Mouse (Mus musculus) embryonic facial prominence, embryonic 11.5 days (tissue): Measurements from ENCODE around the gene Wdr63. TPM values are rescaled to one million over a fixed set of nuclear protein-coding genes. Genes with fewer than 3 reads are reported as not detected.
"Not testable (repeated sequence)": the region's sequence is repeated elsewhere in the genome, so short reads cannot be mapped to it uniquely, and the experiment has no call there.

ENCODE experiments used
- ATAC-seq: fragments of 200-750 bp; cut with Nextera tagmentation; replicated peaks from 2 replicates; pipeline ENCODE4 v1.8.0; 2017; ENCODE audit warnings: low read depth; ENCODE audit not compliant: insufficient number of reproducible peaks, low FRiP score, low TSS enrichment
- DNase-seq: peaks from one replicate; pipeline ENCODE4 v3.0.0-alpha.2; 2015; ENCODE audit warnings: low spot score
- H3K27ac ChIP-seq: fragments of 300-500 bp; sonication (generic); replicated peaks from 2 replicates; pipeline ENCODE4 v1.5.1; 2014; ENCODE audit warnings: mild to moderate bottlenecking, low read depth, low read length, control low read depth
- H3K27me3 ChIP-seq: fragments of 300-500 bp; sonication (generic); 2 replicates; pipeline ENCODE4 v1.6.1; 2014; ENCODE audit warnings: mild to moderate bottlenecking, low read length, moderate library complexity, mixed read lengths; ENCODE audit not compliant: control insufficient read depth, insufficient read depth
- H3K36me3 ChIP-seq: fragments of 300-500 bp; sonication (generic); replicated peaks from 2 replicates; pipeline ENCODE4 v1.6.1; 2014; ENCODE audit warnings: low read depth, mild to moderate bottlenecking, low read length, moderate library complexity, mixed read lengths; ENCODE audit not compliant: control insufficient read depth, insufficient read depth
- H3K4me1 ChIP-seq: fragments of 300-500 bp; sonication (generic); 2 replicates; pipeline ENCODE4 v1.6.1; 2014; ENCODE audit warnings: low read length, mixed read lengths; ENCODE audit not compliant: control insufficient read depth, insufficient read depth
- H3K4me2 ChIP-seq: fragments of 300-500 bp; sonication (generic); 2 replicates; pipeline ENCODE4 v1.6.1; 2014; ENCODE audit warnings: low read depth, mild to moderate bottlenecking, control low read depth, low read length, moderate library complexity
- H3K4me3 ChIP-seq: fragments of 300-500 bp; sonication (generic); 2 replicates; pipeline ENCODE4 v1.5.1; 2014; ENCODE audit warnings: low read depth, low read length, control low read depth
- H3K9ac ChIP-seq: fragments of 300-500 bp; sonication (generic); replicated peaks from 2 replicates; pipeline ENCODE4 v1.6.1; 2014; ENCODE audit warnings: mild to moderate bottlenecking, control low read depth, low read length
- H3K9me3 ChIP-seq: fragments of 300-500 bp; sonication (generic); replicated peaks from 2 replicates; pipeline ENCODE4 v1.6.1; 2016; ENCODE audit warnings: mild to moderate bottlenecking, low read length, inconsistent platforms, mixed read lengths; ENCODE audit not compliant: control insufficient read depth
- WGBS: fragments of 180-500 bp; shearing (Covaris S2); extraction: QIAGEN DNeasy Blood & Tissue Kit; methylation state at CpG from one replicate; pipeline ENCODE4 v1.1.7; 2014; 5-methylcytosine and 5-hydroxymethylcytosine counted together
- polyA plus RNA-seq: library from polyadenylated mRNA; unstranded; fragments of >200 nt; fragmentation: Nextera tagmentation; extraction: Ambion mirVana; gene quantifications from 2 replicates; pipeline ENCODE4 v1.2.1, GENCODE M21; 2014

Gene Wdr63
- polyA plus RNA-seq, 1 experiment from 2014 or later, result 0.50 TPM

DNA sequence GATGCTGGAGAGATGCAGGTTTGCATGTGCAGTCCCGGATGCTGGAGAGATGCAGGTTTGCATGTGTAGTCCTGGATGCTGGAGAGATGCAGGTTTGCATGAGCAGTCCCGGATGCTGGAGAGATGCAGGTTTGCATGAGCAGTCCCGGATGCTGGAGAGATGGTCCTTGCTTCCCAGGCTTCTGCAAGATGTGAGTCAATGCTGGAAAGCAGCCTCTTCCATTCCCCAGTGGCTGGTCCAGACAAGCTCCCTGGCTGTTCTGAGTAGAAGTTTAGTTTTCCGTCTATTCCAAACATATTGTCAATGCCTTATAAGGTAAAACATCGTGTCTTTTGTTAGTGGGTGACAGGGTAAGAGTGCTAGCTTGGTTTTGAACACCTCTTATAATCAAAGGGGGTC, 111.4 kb downstream of the Wdr63 start:
- H3K4me3 ChIP-seq, H3K27ac ChIP-seq, ATAC-seq, H3K9ac ChIP-seq, H3K4me1 ChIP-seq, H3K9me3 ChIP-seq, H3K27me3 ChIP-seq, H3K4me2 ChIP-seq, H3K36me3 ChIP-seq, DNase-seq: not testable (repeated sequence)
- WGBS, result 80% methylated on average over 5 of the region's 5 CpGs

DNA sequence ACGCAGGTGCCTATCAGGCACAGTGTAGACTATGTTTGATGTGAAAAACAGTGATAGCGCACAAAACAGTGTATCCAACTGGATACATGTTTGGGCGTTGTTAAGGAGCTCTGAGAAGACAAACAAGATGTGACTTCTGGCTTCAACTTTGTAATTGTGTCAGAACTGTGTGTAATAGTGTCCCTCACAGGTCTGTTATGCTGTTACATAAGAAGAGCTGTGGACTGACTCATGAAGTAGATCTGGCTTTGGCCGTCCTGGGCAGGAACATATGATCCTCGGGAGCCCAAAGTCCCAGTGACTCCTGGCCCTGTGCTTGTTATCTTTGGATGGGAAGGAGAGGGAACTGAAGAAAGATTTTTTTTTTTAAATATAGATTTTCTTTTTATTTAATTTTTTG, 112.4 kb downstream of the Wdr63 start:
- Histone ChIP-seq H3K4me3 (no peak overlapping the region), H3K27ac (no peak overlapping the region), H3K4me1 (no peaks in the 10 kb centered on the region), H3K36me3 (no peaks in the 10 kb centered on the region; the same call in 1 of the 2 replicates), H3K9ac (no peak overlapping the region), H3K9me3 (no peaks in the 10 kb centered on the region), H3K4me2 (no peak overlapping the region), H3K27me3 (no peaks in the 10 kb centered on the region)
- DNase-seq (no peak), ATAC-seq (no peak)
- WGBS, result 87% methylated on average over 5 of the region's 5 CpGs

DNA sequence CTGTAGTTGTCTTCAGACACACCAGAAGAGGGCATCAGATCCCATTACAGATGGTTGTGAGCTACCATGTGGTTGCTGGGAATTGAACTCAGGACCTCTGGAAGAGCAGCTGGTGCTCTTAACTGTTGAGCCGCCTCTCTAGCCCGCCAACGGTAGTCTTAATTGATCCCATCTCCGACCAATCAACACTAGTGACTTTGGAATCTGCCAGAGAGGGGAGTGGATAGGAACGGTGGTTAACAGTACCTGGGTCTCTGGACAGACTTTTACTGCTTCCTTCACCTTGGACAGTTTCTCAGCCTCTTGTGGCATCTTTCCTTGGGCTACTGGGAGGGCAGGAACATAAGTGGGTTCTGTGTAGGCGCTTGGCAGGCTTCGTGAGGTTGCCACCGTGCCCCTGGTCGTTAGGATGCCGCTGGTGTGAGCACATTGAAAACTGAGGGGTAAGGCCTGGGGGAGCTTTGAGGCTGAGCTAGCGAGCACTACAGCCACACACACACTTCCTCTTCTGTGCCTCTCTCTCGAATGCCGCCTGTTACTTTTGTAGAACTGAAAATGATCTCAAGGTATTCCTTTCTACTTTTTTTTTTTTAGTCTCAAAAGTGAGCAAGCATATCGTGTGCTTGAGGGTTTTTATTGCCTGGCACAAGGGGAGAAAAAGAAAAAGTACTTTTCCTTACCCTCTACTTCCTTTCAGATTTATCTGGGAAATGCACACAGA, 114.3 kb downstream of the Wdr63 start:
- DNase-seq (no peak), ATAC-seq (no peak)
- WGBS, result 85% methylated on average over 14 of the region's 14 CpGs
- H3K4me3 ChIP-seq, result no peak overlapping the region
- H3K27me3 ChIP-seq, result no peaks in the 10 kb centered on the region
- no peaks in the 10 kb centered on the region for H3K9me3 ChIP-seq
- no peaks in the 10 kb centered on the region for H3K36me3 ChIP-seq
- H3K4me1 ChIP-seq, result no peaks in the 10 kb centered on the region
- no peak overlapping the region for H3K4me2 ChIP-seq
- no peak overlapping the region for H3K27ac ChIP-seq
- no peak overlapping the region for H3K9ac ChIP-seq

DNA sequence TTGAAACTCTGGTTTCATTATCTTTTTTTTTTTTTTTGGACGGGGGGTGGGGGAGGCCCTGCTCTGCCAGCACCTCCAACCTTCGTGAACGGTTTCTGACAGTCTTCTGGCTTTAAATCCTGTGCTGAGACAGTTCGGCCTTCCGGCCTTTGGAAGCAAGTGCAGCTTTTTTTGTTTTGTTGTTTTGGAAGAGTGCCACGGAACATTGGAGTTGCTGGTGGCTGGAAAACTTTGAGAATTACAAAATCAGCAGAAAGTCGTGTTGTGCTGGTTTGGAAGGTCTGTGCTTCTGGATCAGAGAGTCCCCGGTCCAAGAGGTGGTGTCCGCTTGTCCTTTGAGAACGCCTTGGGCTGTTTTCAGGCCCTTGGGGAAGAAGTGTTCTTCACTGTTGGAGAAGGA, 115.1 kb downstream of the Wdr63 start:
- no peak overlapping the region for H3K9ac ChIP-seq
- no peak overlapping the region for H3K4me3 ChIP-seq
- H3K27me3 ChIP-seq, result no peaks in the 10 kb centered on the region; the same call in 1 of the 2 replicates
- no peaks in the 10 kb centered on the region for H3K36me3 ChIP-seq
- no peak overlapping the region for H3K27ac ChIP-seq
- DNase-seq (no peak), ATAC-seq (no peak)
- H3K4me2 ChIP-seq, result no peak overlapping the region
- WGBS, result 87% methylated on average over 10 of the region's 10 CpGs
- H3K4me1 ChIP-seq, result no peaks in the 10 kb centered on the region
- H3K9me3 ChIP-seq, result no peaks in the 10 kb centered on the region

DNA sequence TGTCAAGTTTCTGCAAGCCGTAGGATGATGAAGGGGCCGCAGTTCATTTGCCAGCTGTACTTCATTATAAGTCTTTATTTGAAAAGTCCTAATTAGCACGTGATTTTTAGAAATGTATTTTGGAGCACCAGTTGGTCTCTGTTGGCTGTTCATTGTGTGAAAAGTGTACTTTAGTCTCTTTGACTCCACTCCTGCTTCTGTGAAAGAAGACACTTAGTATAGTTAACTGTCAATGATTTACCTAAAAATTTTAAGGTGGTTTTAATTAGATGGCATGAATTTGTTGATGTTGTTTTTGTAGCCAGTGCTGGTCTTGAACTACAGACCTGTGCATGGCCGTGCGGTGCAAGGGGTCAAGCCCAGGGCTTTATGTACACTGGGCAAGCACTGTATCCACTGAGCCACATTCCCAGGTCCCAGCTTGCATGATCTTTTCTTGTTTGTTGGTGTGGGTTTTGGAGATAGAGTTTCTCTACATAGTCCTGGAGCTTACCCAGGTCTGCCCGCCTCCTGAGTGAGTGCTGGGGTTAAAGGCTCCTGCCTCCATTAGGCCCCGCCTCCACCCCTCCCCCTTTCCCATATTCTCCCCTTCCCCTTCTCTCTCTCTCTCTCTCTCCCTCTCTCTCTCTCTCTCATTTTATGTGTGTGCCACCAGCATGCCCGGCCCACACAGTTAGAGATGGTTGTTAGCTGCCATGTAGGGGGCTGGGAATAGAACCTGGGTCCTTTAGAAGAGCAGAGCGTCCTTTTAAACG, 115.8 kb downstream of the Wdr63 start:
- Histone ChIP-seq H3K36me3 (no peaks in the 10 kb centered on the region), H3K9ac (no peak overlapping the region), H3K4me2 (no peak overlapping the region), H3K9me3 (no peaks in the 10 kb centered on the region), H3K27me3 (no peaks in the 10 kb centered on the region; the same call in 1 of the 2 replicates), H3K4me1 (no peaks in the 10 kb centered on the region), H3K27ac (no peak overlapping the region), H3K4me3 (no peak overlapping the region)
- WGBS, result 76% methylated on average over 10 of the region's 10 CpGs
- no peak for ATAC-seq
- no peak for DNase-seq

DNA sequence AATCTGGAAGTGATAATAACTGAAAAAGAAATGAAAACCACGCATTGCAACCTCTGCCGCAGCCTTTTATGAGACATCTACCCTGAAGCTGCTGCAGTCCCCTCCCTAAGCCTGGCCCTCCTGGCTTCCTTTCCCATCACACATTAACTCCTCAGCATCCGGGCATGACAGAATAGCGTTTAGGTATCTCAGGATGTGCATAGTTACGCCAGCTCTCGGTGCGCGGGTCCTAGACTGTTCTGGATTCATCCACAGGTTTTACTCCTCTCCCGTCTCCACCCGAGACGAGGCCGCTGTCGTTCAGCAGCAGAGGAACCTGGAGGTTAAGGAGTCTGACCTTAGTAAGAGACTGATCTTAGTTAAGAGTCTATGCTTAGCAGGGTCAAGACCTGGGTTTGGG, 116.8 kb downstream of the Wdr63 start:
- ATAC-seq (no peak), DNase-seq (no peak)
- WGBS, result 64% methylated on average over 13 of the region's 13 CpGs
- H3K27me3 ChIP-seq, result no peaks in the 10 kb centered on the region; the same call in 1 of the 2 replicates
- no peak overlapping the region for H3K9ac ChIP-seq
- no peak overlapping the region for H3K4me3 ChIP-seq
- H3K36me3 ChIP-seq, result no peaks in the 10 kb centered on the region
- H3K4me1 ChIP-seq, result no peaks in the 10 kb centered on the region
- no peaks in the 10 kb centered on the region for H3K9me3 ChIP-seq
- H3K27ac ChIP-seq, result no peak overlapping the region
- H3K4me2 ChIP-seq, result no peak overlapping the region

Other genes starting within 250 kb of the Wdr63 start
- gene Bcl10, start 185.3 kb downstream of the Wdr63 start, polyA plus RNA-seq, result 59.5 and 61.5 TPM in 2 replicates
- 57.8 and 70.0 TPM in 2 replicates for gene 2410004B18Rik, start 170.1 kb downstream of the Wdr63 start, polyA plus RNA-seq
- 1.9 and 2.0 TPM in 2 replicates for gene Syde2, start 120.3 kb downstream of the Wdr63 start, polyA plus RNA-seq
- gene Mcoln3, start 9.3 kb upstream of the Wdr63 start, polyA plus RNA-seq, result 8.6 and 9.2 TPM in 2 replicates
- 0.29 and 0.54 TPM in 2 replicates for gene Mcoln2, start 41.7 kb upstream of the Wdr63 start, polyA plus RNA-seq
- 0.88 and 1.3 TPM in 2 replicates for gene Lpar3, start 112.8 kb upstream of the Wdr63 start, polyA plus RNA-seq